Mouse (Mus musculus) liver, postnatal 0 days (tissue): ENCODE measurements around the gene Bcap29. TPM values are rescaled to one million over a fixed set of nuclear protein-coding genes. Genes with fewer than 3 reads are reported as not detected.

Experiments used
- ATAC-seq: fragments of 200-750 bp; cut with Nextera tagmentation; 2 replicates; pipeline ENCODE4 v1.8.0; 2017; ENCODE audit warnings: mild to moderate bottlenecking, moderate library complexity
- DNase-seq: peaks from one replicate; pipeline ENCODE4 v3.0.0-alpha.2; 2016
- H3K27ac ChIP-seq: fragments of 300-500 bp; sonication (generic); 2 replicates; pipeline ENCODE4 v1.5.1; 2014; ENCODE audit warnings: antibody characterized with exemption, moderate library complexity, mild to moderate bottlenecking, low read depth
- H3K27me3 ChIP-seq: fragments of 300-500 bp; sonication (generic); 2 replicates; pipeline ENCODE4 v1.6.1; 2014; ENCODE audit warnings: low read length, control low read depth, mixed read lengths; ENCODE audit not compliant: insufficient read depth
- H3K36me3 ChIP-seq: fragments of 300-500 bp; sonication (generic); replicated peaks from 2 replicates; pipeline ENCODE4 v1.6.1; 2014; ENCODE audit warnings: mild to moderate bottlenecking, control low read depth, low read length, moderate library complexity, mixed read lengths; ENCODE audit not compliant: insufficient read depth
- H3K4me1 ChIP-seq: fragments of 300-500 bp; sonication (generic); 2 replicates; pipeline ENCODE4 v1.6.1; 2014; ENCODE audit warnings: antibody characterized with exemption, mild to moderate bottlenecking, control low read depth; ENCODE audit not compliant: insufficient read depth
- H3K4me2 ChIP-seq: fragments of 300-500 bp; sonication (generic); 2 replicates; pipeline ENCODE4 v1.6.1; 2014; ENCODE audit warnings: low read depth, mild to moderate bottlenecking, low read length, moderate library complexity, mixed read lengths
- H3K4me3 ChIP-seq: fragments of 300-500 bp; sonication (generic); 2 replicates; pipeline ENCODE4 v1.5.1; 2014; ENCODE audit warnings: low read depth, low read length
- H3K9ac ChIP-seq: fragments of 300-500 bp; sonication (generic); replicated peaks from 2 replicates; pipeline ENCODE4 v1.6.1; 2014; ENCODE audit warnings: mild to moderate bottlenecking, moderate library complexity
- H3K9me3 ChIP-seq: fragments of 300-500 bp; sonication (generic); 2 replicates; pipeline ENCODE4 v1.6.1; 2016; ENCODE audit warnings: mild to moderate bottlenecking, control low read depth, low read length, mixed read lengths
- CTCF ChIP-seq: sonication (generic); IDR thresholded peaks from 2 replicates; pipeline ENCODE4 v1.5.1; 2016; ENCODE audit warnings: antibody characterized with exemption, low read depth
- EP300 ChIP-seq: IDR thresholded peaks from 2 replicates; pipeline ENCODE4 v1.6.1; 2016; ENCODE audit warnings: antibody characterized with exemption, low read depth, mild to moderate bottlenecking
- WGBS: fragments of 180-500 bp; shearing (Covaris S2); extraction: QIAGEN DNeasy Blood & Tissue Kit; methylation state at CpG from one replicate; pipeline ENCODE4 v1.1.7; 2014; ENCODE audit not compliant: insufficient replicate concordance; 5-methylcytosine and 5-hydroxymethylcytosine counted together
- polyA plus RNA-seq: library from polyadenylated mRNA; unstranded; fragments of >200 nt; fragmentation: Nextera tagmentation; extraction: Ambion mirVana; gene quantifications from 2 replicates; pipeline ENCODE4 v1.2.1, GENCODE M21; 2015

Bcap29 gene
- polyA plus RNA-seq, 1 experiment from 2014 or later, result 27.0 TPM

GRCm38 (mm10) chr12:31560712-31561111 lies 73.7 kb downstream of the Bcap29 start:
- no peak overlapping the region for H3K4me3 ChIP-seq
- H3K27me3 ChIP-seq, result peaks cover 47% of the 10 kb centered on the region

GRCm38 (mm10) chr12:31560002-31560401 lies 74.5 kb downstream of the Bcap29 start:
- DNase-seq (no peak), ATAC-seq (no peak)
- H3K27ac ChIP-seq, result no peak overlapping the region
- 17% methylated on average over 5 of the region's 5 CpGs for WGBS
- 0 out of 2 replicates have a peak overlapping the region, but pooled peaks have one; percentile 63 for H3K4me2 ChIP-seq
- no peak for TF ChIP-seq EP300
- TF ChIP-seq CTCF, result no peak
- H3K9ac ChIP-seq, result no peak overlapping the region
- H3K27me3 ChIP-seq, result peaks cover 47% of the 10 kb centered on the region
- peak overlapping the region; percentile 43; the same call in 1 of the 2 replicates for H3K4me3 ChIP-seq
- H3K4me1 ChIP-seq, result peaks cover 7% of the 10 kb centered on the region
- no peaks in the 10 kb centered on the region for H3K9me3 ChIP-seq
- H3K36me3 ChIP-seq, result no peaks in the 10 kb centered on the region

More at GRCm38 (mm10) chr12:31560712-31561111, 73.7 kb downstream of the Bcap29 start:
- Histone ChIP-seq H3K27ac (no peak overlapping the region), H3K9me3 (no peaks in the 10 kb centered on the region), H3K4me1 (peaks cover 7% of the 10 kb centered on the region), H3K9ac (no peak overlapping the region), H3K4me2 (no peak overlapping the region), H3K36me3 (no peaks in the 10 kb centered on the region)
- ATAC-seq, result no peak
- no peak for DNase-seq
- WGBS, result 64% methylated on average over 5 of the region's 5 CpGs
- no peak for TF ChIP-seq EP300

- H3K4me3 ChIP-seq, result no peak overlapping the region
- TF ChIP-seq CTCF, result no peak
- no peak for TF ChIP-seq EP300
- no peak overlapping the region for H3K27ac ChIP-seq
- H3K9me3 ChIP-seq, result no peaks in the 10 kb centered on the region
- 65% methylated on average over 1 of the region's 1 CpGs for WGBS
- H3K4me1 ChIP-seq, result peaks cover 6% of the 10 kb centered on the region; the same call in 1 of the 2 replicates
- no peak for DNase-seq
- H3K27me3 ChIP-seq, result peaks cover 24% of the 10 kb centered on the region
- no peak overlapping the region for H3K9ac ChIP-seq
- no peak overlapping the region for H3K4me2 ChIP-seq
- H3K36me3 ChIP-seq, result no peaks in the 10 kb centered on the region
- ATAC-seq, result no peak
These were observed 80.1 kb downstream of the Bcap29 start for GRCm38 (mm10) chr12:31554371-31554770.

GRCm38 (mm10) chr12:31551252-31551651 lies 83.2 kb downstream of the Bcap29 start:
- H3K4me3 ChIP-seq, result no peak overlapping the region
- no peak overlapping the region for H3K4me2 ChIP-seq
- DNase-seq (no peak), ATAC-seq (no peak)
- H3K9ac ChIP-seq, result no peak overlapping the region
- H3K9me3 ChIP-seq, result no peaks in the 10 kb centered on the region
- no peaks in the 10 kb centered on the region for H3K36me3 ChIP-seq
- WGBS, result 62% methylated on average over 1 of the region's 1 CpGs
- H3K4me1 ChIP-seq, result no peaks in the 10 kb centered on the region
- 0 out of 2 replicates have a peak, but pooled peaks cover 3% of the 10 kb centered on the region for H3K27me3 ChIP-seq
- no peak overlapping the region for H3K27ac ChIP-seq
- TF ChIP-seq EP300, result no peak
- TF ChIP-seq CTCF, result no peak

GRCm38 (mm10) chr12:31546061-31546460 lies 88.4 kb downstream of the Bcap29 start:
- WGBS, result 30% methylated on average over 1 of the region's 1 CpGs

GRCm38 (mm10) chr12:31545219-31545618 lies 89.2 kb downstream of the Bcap29 start:
- ATAC-seq (no peak), DNase-seq (no peak)
- 54% methylated on average over 2 of the region's 2 CpGs for WGBS
- Histone ChIP-seq H3K9me3 (no peaks in the 10 kb centered on the region), H3K27me3 (no peaks in the 10 kb centered on the region), H3K4me3 (no peak overlapping the region), H3K36me3 (no peaks in the 10 kb centered on the region), H3K4me2 (no peak overlapping the region), H3K9ac (no peak overlapping the region), H3K27ac (no peak overlapping the region), H3K4me1 (no peaks in the 10 kb centered on the region)
- TF ChIP-seq EP300 (no peak), CTCF (no peak)

More at GRCm38 (mm10) chr12:31546061-31546460, 88.4 kb downstream of the Bcap29 start:
- ATAC-seq, result no peak
- no peak for DNase-seq
- H3K36me3 ChIP-seq, result no peaks in the 10 kb centered on the region
- H3K4me2 ChIP-seq, result no peak overlapping the region
- no peak for TF ChIP-seq CTCF
- no peak for TF ChIP-seq EP300
- H3K4me3 ChIP-seq, result no peak overlapping the region
- no peak overlapping the region for H3K9ac ChIP-seq
- H3K27me3 ChIP-seq, result no peaks in the 10 kb centered on the region
- H3K4me1 ChIP-seq, result no peaks in the 10 kb centered on the region
- no peaks in the 10 kb centered on the region for H3K9me3 ChIP-seq
- no peak overlapping the region for H3K27ac ChIP-seq

GRCm38 (mm10) chr12:31541541-31541940 lies 92.9 kb downstream of the Bcap29 start:
- ATAC-seq (no peak), DNase-seq (no peak)
- no peak overlapping the region for H3K27ac ChIP-seq
- no peaks in the 10 kb centered on the region for H3K27me3 ChIP-seq
- no peak for TF ChIP-seq EP300
- TF ChIP-seq CTCF, result no peak
- no peak overlapping the region for H3K4me3 ChIP-seq
- H3K9ac ChIP-seq, result no peak overlapping the region
- H3K4me2 ChIP-seq, result no peak overlapping the region
- no peaks in the 10 kb centered on the region for H3K4me1 ChIP-seq
- 56% methylated on average over 5 of the region's 5 CpGs for WGBS
- H3K9me3 ChIP-seq, result no peaks in the 10 kb centered on the region
- H3K36me3 ChIP-seq, result no peaks in the 10 kb centered on the region

Other genes starting within 250 kb of the Bcap29 start
- gene Slc26a3, start 243.8 kb downstream of the Bcap29 start, polyA plus RNA-seq, result 0.07 and 0.09 TPM in 2 replicates
- 3.4 and 3.8 TPM in 2 replicates for gene Cbll1, start 135.0 kb downstream of the Bcap29 start, polyA plus RNA-seq
- gene Slc26a4, start 74.7 kb downstream of the Bcap29 start, polyA plus RNA-seq, result 0.04 TPM in 2 replicates
- 3.8 and 4.8 TPM in 2 replicates for gene Dus4l, start 20.2 kb upstream of the Bcap29 start, polyA plus RNA-seq
- gene Cog5, start 20.2 kb upstream of the Bcap29 start, polyA plus RNA-seq, result 6.4 and 6.6 TPM in 2 replicates
- 0.08 TPM in 2 replicates for gene Gpr22, start 79.3 kb upstream of the Bcap29 start, polyA plus RNA-seq